Mouse (Mus musculus) frontal cortex, postnatal 14 days (tissue): Measurements from ENCODE around the gene Cyb5r3.
"Not testable (repeated sequence)": the region's sequence is repeated elsewhere in the genome, so short reads cannot be mapped to it uniquely, and the experiment has no call there.

Source experiments
- DNase-seq, 2 experiments: peaks; one replicate each; pipeline ENCODE4 v3.0.0; 2022; ENCODE audit warnings: low spot score in 2 of 2

The Cyb5r3 gene

GRCm38 (mm10) chr15:83150694-83151093, 21.7 kb downstream of the Cyb5r3 start:
- DNase-seq: no peak

- DNase-seq: no peak
Observed at GRCm38 (mm10) chr15:83150073-83150442, 22.3 kb downstream of the Cyb5r3 start.

- peak; percentile 96 to 97 for DNase-seq
Observed at GRCm38 (mm10) chr15:83149196-83150072, 23.0 kb downstream of the Cyb5r3 start, which contains the start of gene Poldip3. Poldip3 (minus strand) TSS chr15:83149384.

- no peak for DNase-seq
Observed at GRCm38 (mm10) chr15:83148801-83149195, 23.6 kb downstream of the Cyb5r3 start.

- DNase-seq: no peak
Observed at GRCm38 (mm10) chr15:83148395-83148794, 24.0 kb downstream of the Cyb5r3 start.

- DNase-seq: no peak
Observed at GRCm38 (mm10) chr15:83145541-83145940, 26.9 kb downstream of the Cyb5r3 start.

GRCm38 (mm10) chr15:83142861-83143260, 29.5 kb downstream of the Cyb5r3 start:
- DNase-seq: no peak

- DNase-seq: no peak
Observed at GRCm38 (mm10) chr15:83135654-83136053, 36.7 kb downstream of the Cyb5r3 start.

GRCm38 (mm10) chr15:83134671-83135070, 37.7 kb downstream of the Cyb5r3 start:
- DNase-seq: no peak

- no peak for DNase-seq
Observed at GRCm38 (mm10) chr15:83129530-83130231, 42.7 kb downstream of the Cyb5r3 start.

GRCm38 (mm10) chr15:83127037-83127436, 45.4 kb downstream of the Cyb5r3 start:
- DNase-seq: not testable (repeated sequence)

- no peak for DNase-seq
Observed at GRCm38 (mm10) chr15:83126582-83126981, 45.8 kb downstream of the Cyb5r3 start.

- no peak for DNase-seq
Observed at GRCm38 (mm10) chr15:83124625-83125024, 47.8 kb downstream of the Cyb5r3 start.

GRCm38 (mm10) chr15:83122566-83123145, 49.7 kb downstream of the Cyb5r3 start, which contains the start of gene Rrp7a:
Rrp7a (minus strand) TSS chr15:83122801.
- DNase-seq: peak; percentile 85 to 91

- peak in 1 of 2 experiments; percentile 49 for DNase-seq
Observed at GRCm38 (mm10) chr15:83121709-83122565, 50.5 kb downstream of the Cyb5r3 start.

- peak in 1 of 2 experiments; percentile 40 for DNase-seq
Observed at GRCm38 (mm10) chr15:83118360-83118759, 54.0 kb downstream of the Cyb5r3 start.

GRCm38 (mm10) chr15:83115071-83115470, 57.3 kb downstream of the Cyb5r3 start:
- no peak for DNase-seq

- no peak for DNase-seq
Observed at GRCm38 (mm10) chr15:83114106-83114505, 58.3 kb downstream of the Cyb5r3 start.

GRCm38 (mm10) chr15:83112898-83113297, 59.5 kb downstream of the Cyb5r3 start:
- DNase-seq: peak in 1 of 2 experiments; percentile 56

- DNase-seq: no peak
Observed at GRCm38 (mm10) chr15:83111874-83112273, 60.5 kb downstream of the Cyb5r3 start.

GRCm38 (mm10) chr15:83111290-83111689, 61.1 kb downstream of the Cyb5r3 start:
- no peak for DNase-seq
